Mouse (Mus musculus) kidney, embryonic 15.5 days (tissue): ENCODE results near the gene 3425401B19Rik. TPM values are rescaled to one million over a fixed set of nuclear protein-coding genes. Genes with fewer than 3 reads are reported as not detected.

Source experiments
- ATAC-seq: fragments of 200-750 bp; cut with Nextera tagmentation; replicated peaks from 2 replicates; pipeline ENCODE4 v1.8.0; 2017; ENCODE audit warnings: moderate TSS enrichment; ENCODE audit not compliant: low FRiP score
- H3K27ac ChIP-seq: fragments of 300-500 bp; sonication (generic); 2 replicates; pipeline ENCODE4 v1.5.1; 2015; ENCODE audit warnings: mild to moderate bottlenecking, inconsistent platforms
- H3K27me3 ChIP-seq: fragments of 300-500 bp; sonication (generic); 2 replicates; pipeline ENCODE4 v1.6.1; 2015; ENCODE audit warnings: inconsistent platforms
- H3K36me3 ChIP-seq: fragments of 300-500 bp; sonication (generic); 2 replicates; pipeline ENCODE4 v1.6.1; 2015; ENCODE audit warnings: inconsistent platforms
- H3K4me1 ChIP-seq: fragments of 300-500 bp; sonication (generic); 2 replicates; pipeline ENCODE4 v1.6.1; 2015; ENCODE audit warnings: inconsistent platforms
- H3K4me2 ChIP-seq: fragments of 300-500 bp; sonication (generic); 2 replicates; pipeline ENCODE4 v1.6.1; 2015; ENCODE audit warnings: moderate library complexity, mild to moderate bottlenecking, inconsistent platforms
- H3K4me3 ChIP-seq: fragments of 300-500 bp; sonication (generic); replicated peaks from 2 replicates; pipeline ENCODE4 v1.5.1; 2015; ENCODE audit warnings: mild to moderate bottlenecking, inconsistent platforms
- H3K9ac ChIP-seq: fragments of 300-500 bp; sonication (generic); 2 replicates; pipeline ENCODE4 v1.6.1; 2015; ENCODE audit warnings: mild to moderate bottlenecking, inconsistent platforms
- H3K9me3 ChIP-seq: fragments of 300-500 bp; sonication (generic); replicated peaks from 2 replicates; pipeline ENCODE4 v1.6.1; 2016; ENCODE audit warnings: inconsistent platforms
- WGBS: fragments of 180-500 bp; shearing (Covaris S2); methylation state at CpG from one replicate; pipeline ENCODE4 v1.1.7; 2015; ENCODE audit warnings: mixed read lengths; 5-methylcytosine and 5-hydroxymethylcytosine counted together
- polyA plus RNA-seq: library from polyadenylated mRNA; unstranded; fragments of >200 nt; fragmentation: Nextera tagmentation; extraction: Ambion mirVana; gene quantifications from 2 replicates; pipeline ENCODE4 v1.2.1, GENCODE M21; 2015

3425401B19Rik gene
- polyA plus RNA-seq, 1 experiment from 2014 or later, result 0.14 TPM

GRCm38 (mm10) chr14:32697774-32698173 is 12.7 kb upstream of the 3425401B19Rik start:
- no peak overlapping the region for H3K4me2 ChIP-seq
- no peak overlapping the region for H3K4me3 ChIP-seq
- H3K9ac ChIP-seq, result no peak overlapping the region
- no peak overlapping the region for H3K27ac ChIP-seq
- no peak for ATAC-seq
- H3K4me1 ChIP-seq, result peaks cover 4% of the 10 kb centered on the region; the same call in 1 of the 2 replicates
- no peaks in the 10 kb centered on the region for H3K36me3 ChIP-seq
- no peaks in the 10 kb centered on the region for H3K9me3 ChIP-seq
- H3K27me3 ChIP-seq, result no peaks in the 10 kb centered on the region; the same call in 1 of the 2 replicates
- 78% methylated on average over 8 of the region's 8 CpGs for WGBS

GRCm38 (mm10) chr14:32696344-32696743 is 11.3 kb upstream of the 3425401B19Rik start:
- WGBS, result 86% methylated on average over 2 of the region's 2 CpGs
- no peaks in the 10 kb centered on the region for H3K36me3 ChIP-seq
- no peaks in the 10 kb centered on the region for H3K9me3 ChIP-seq
- H3K4me1 ChIP-seq, result peaks cover 4% of the 10 kb centered on the region; the same call in 1 of the 2 replicates
- H3K27me3 ChIP-seq, result no peaks in the 10 kb centered on the region; the same call in 1 of the 2 replicates
- H3K4me3 ChIP-seq, result no peak overlapping the region
- no peak overlapping the region for H3K27ac ChIP-seq
- no peak overlapping the region for H3K9ac ChIP-seq
- ATAC-seq, result no peak
- H3K4me2 ChIP-seq, result no peak overlapping the region

GRCm38 (mm10) chr14:32695906-32696305 is 10.8 kb upstream of the 3425401B19Rik start:
- peaks cover under 1% of the 10 kb centered on the region; the same call in 1 of the 2 replicates for H3K4me1 ChIP-seq
- H3K9me3 ChIP-seq, result no peaks in the 10 kb centered on the region
- ATAC-seq, result no peak
- WGBS, result 91% methylated on average over 2 of the region's 2 CpGs
- no peaks in the 10 kb centered on the region for H3K36me3 ChIP-seq
- no peak overlapping the region for H3K9ac ChIP-seq
- H3K4me3 ChIP-seq, result no peak overlapping the region
- no peak overlapping the region for H3K27ac ChIP-seq
- no peaks in the 10 kb centered on the region; the same call in 1 of the 2 replicates for H3K27me3 ChIP-seq
- no peak overlapping the region for H3K4me2 ChIP-seq

- 47% methylated on average over 19 of the region's 19 CpGs for WGBS
- 0 out of 2 replicates have a peak, but pooled peaks cover 5% of the 10 kb centered on the region for H3K27me3 ChIP-seq
- H3K27ac ChIP-seq, result no peak overlapping the region
- H3K4me3 ChIP-seq, result peak overlapping the region; percentile 17
- H3K36me3 ChIP-seq, result no peaks in the 10 kb centered on the region
- no peaks in the 10 kb centered on the region for H3K9me3 ChIP-seq
- peaks cover 29% of the 10 kb centered on the region for H3K4me1 ChIP-seq
- H3K9ac ChIP-seq, result no peak overlapping the region
- peak overlapping the region; percentile 50 for H3K4me2 ChIP-seq
- no peak for ATAC-seq
Observed at GRCm38 (mm10) chr14:32684735-32685105, 373 bp downstream of the 3425401B19Rik start.

- Histone ChIP-seq H3K9ac (no peak overlapping the region), H3K4me1 (peaks cover 29% of the 10 kb centered on the region), H3K9me3 (no peaks in the 10 kb centered on the region), H3K4me2 (peak overlapping the region; percentile 50), H3K27ac (no peak overlapping the region), H3K27me3 (0 out of 2 replicates have a peak, but pooled peaks cover 5% of the 10 kb centered on the region), H3K4me3 (peak overlapping the region; percentile 17), H3K36me3 (no peaks in the 10 kb centered on the region)
- 59% methylated on average over 19 of the region's 19 CpGs for WGBS
- 0 out of 2 replicates have a peak, but pooled peaks have one; percentile 22 for ATAC-seq
Observed at GRCm38 (mm10) chr14:32683982-32684734, 935 bp downstream of the 3425401B19Rik start.

GRCm38 (mm10) chr14:32683251-32683838 is 1.7 kb downstream of the 3425401B19Rik start:
- Histone ChIP-seq H3K4me2 (peak overlapping the region; percentile 8; the same call in 1 of the 2 replicates), H3K4me3 (no peak overlapping the region), H3K9ac (no peak overlapping the region), H3K9me3 (no peaks in the 10 kb centered on the region), H3K4me1 (peaks cover 29% of the 10 kb centered on the region), H3K36me3 (no peaks in the 10 kb centered on the region), H3K27ac (no peak overlapping the region), H3K27me3 (0 out of 2 replicates have a peak, but pooled peaks cover 5% of the 10 kb centered on the region)
- 31% methylated on average over 19 of the region's 19 CpGs for WGBS
- no peak for ATAC-seq

- H3K4me3 ChIP-seq, result no peak overlapping the region
- no peak for ATAC-seq
- H3K9ac ChIP-seq, result no peak overlapping the region
- no peak overlapping the region for H3K27ac ChIP-seq
- no peaks in the 10 kb centered on the region for H3K36me3 ChIP-seq
- peaks cover 29% of the 10 kb centered on the region for H3K4me1 ChIP-seq
- 0 out of 2 replicates have a peak, but pooled peaks cover 5% of the 10 kb centered on the region for H3K27me3 ChIP-seq
- H3K4me2 ChIP-seq, result no peak overlapping the region
- no peaks in the 10 kb centered on the region for H3K9me3 ChIP-seq
- 87% methylated on average over 12 of the region's 12 CpGs for WGBS
Observed at GRCm38 (mm10) chr14:32682536-32682935, 2.6 kb downstream of the 3425401B19Rik start.

GRCm38 (mm10) chr14:32681603-32682002 is 3.5 kb downstream of the 3425401B19Rik start:
- no peak overlapping the region for H3K27ac ChIP-seq
- 88% methylated on average over 3 of the region's 3 CpGs for WGBS
- no peak overlapping the region for H3K4me3 ChIP-seq
- no peak overlapping the region for H3K4me2 ChIP-seq
- no peak overlapping the region for H3K9ac ChIP-seq
- H3K36me3 ChIP-seq, result no peaks in the 10 kb centered on the region
- peaks cover 29% of the 10 kb centered on the region for H3K4me1 ChIP-seq
- 0 out of 2 replicates have a peak, but pooled peaks cover 5% of the 10 kb centered on the region for H3K27me3 ChIP-seq
- ATAC-seq, result no peak
- H3K9me3 ChIP-seq, result no peaks in the 10 kb centered on the region

- ATAC-seq, result no peak
- no peaks in the 10 kb centered on the region for H3K36me3 ChIP-seq
- H3K9ac ChIP-seq, result no peak overlapping the region
- no peaks in the 10 kb centered on the region for H3K9me3 ChIP-seq
- H3K4me3 ChIP-seq, result no peak overlapping the region
- no peak overlapping the region for H3K27ac ChIP-seq
- H3K4me2 ChIP-seq, result no peak overlapping the region
- no peaks in the 10 kb centered on the region for H3K27me3 ChIP-seq
- WGBS, result 69% methylated on average over 3 of the region's 3 CpGs
- peaks cover 10% of the 10 kb centered on the region for H3K4me1 ChIP-seq
Observed at GRCm38 (mm10) chr14:32678565-32678964, 6.5 kb downstream of the 3425401B19Rik start.

GRCm38 (mm10) chr14:32673178-32673577 is 11.9 kb downstream of the 3425401B19Rik start:
- WGBS, result 56% methylated on average over 3 of the region's 3 CpGs
- ATAC-seq, result no peak

GRCm38 (mm10) chr14:32663099-32663498 is 22.0 kb downstream of the 3425401B19Rik start:
- Histone ChIP-seq H3K4me3 (no peak overlapping the region), H3K27me3 (peaks cover 5% of the 10 kb centered on the region; the same call in 1 of the 2 replicates), H3K36me3 (no peaks in the 10 kb centered on the region), H3K9ac (no peak overlapping the region), H3K4me2 (no peak overlapping the region), H3K9me3 (no peaks in the 10 kb centered on the region), H3K27ac (no peak overlapping the region), H3K4me1 (no peaks in the 10 kb centered on the region)
- WGBS, result 82% methylated on average over 6 of the region's 6 CpGs
- ATAC-seq, result no peak

More at GRCm38 (mm10) chr14:32673178-32673577, 11.9 kb downstream of the 3425401B19Rik start:
- H3K36me3 ChIP-seq, result no peaks in the 10 kb centered on the region
- H3K27ac ChIP-seq, result no peak overlapping the region
- H3K9me3 ChIP-seq, result no peaks in the 10 kb centered on the region
- H3K4me3 ChIP-seq, result no peak overlapping the region
- no peaks in the 10 kb centered on the region for H3K27me3 ChIP-seq
- H3K4me1 ChIP-seq, result no peaks in the 10 kb centered on the region
- no peak overlapping the region for H3K9ac ChIP-seq
- H3K4me2 ChIP-seq, result no peak overlapping the region

- Histone ChIP-seq H3K9ac (no peak overlapping the region), H3K36me3 (no peaks in the 10 kb centered on the region), H3K27me3 (peaks cover 5% of the 10 kb centered on the region; the same call in 1 of the 2 replicates), H3K9me3 (no peaks in the 10 kb centered on the region), H3K27ac (no peak overlapping the region), H3K4me2 (no peak overlapping the region), H3K4me1 (no peaks in the 10 kb centered on the region), H3K4me3 (no peak overlapping the region)
- no peak for ATAC-seq
- WGBS, result 72% methylated on average over 9 of the region's 9 CpGs
Observed at GRCm38 (mm10) chr14:32659781-32660180, 25.3 kb downstream of the 3425401B19Rik start.
